Mouse (Mus musculus) heart, embryonic 16.5 days (tissue): Measurements from ENCODE around the gene Crip1. TPM values are rescaled to one million over a fixed set of nuclear protein-coding genes. Genes with fewer than 3 reads are reported as not detected.

Experiments
- ATAC-seq: fragments of 200-750 bp; cut with Nextera tagmentation; replicated peaks from 2 replicates; pipeline ENCODE4 v1.8.0; 2017; ENCODE audit warnings: moderate number of reproducible peaks; ENCODE audit not compliant: insufficient read depth, low FRiP score; ENCODE audit errors: extremely low read depth
- H3K27ac ChIP-seq: fragments of 300-500 bp; sonication (generic); 2 replicates; pipeline ENCODE4 v1.5.1; 2014; ENCODE audit warnings: mild to moderate bottlenecking, low read length, control low read depth, moderate library complexity
- H3K27me3 ChIP-seq: fragments of 300-500 bp; sonication (generic); 2 replicates; pipeline ENCODE4 v1.6.1; 2014; ENCODE audit warnings: low read length, mixed read lengths; ENCODE audit not compliant: control insufficient read depth, insufficient read depth
- H3K36me3 ChIP-seq: fragments of 300-500 bp; sonication (generic); 2 replicates; pipeline ENCODE4 v1.6.1; 2014; ENCODE audit not compliant: control insufficient read depth, insufficient read depth
- H3K4me1 ChIP-seq: fragments of 300-500 bp; sonication (generic); 2 replicates; pipeline ENCODE4 v1.6.1; 2014; ENCODE audit warnings: low read length, mixed read lengths; ENCODE audit not compliant: control insufficient read depth, insufficient read depth
- H3K4me2 ChIP-seq: fragments of 300-500 bp; sonication (generic); 2 replicates; pipeline ENCODE4 v1.6.1; 2014; ENCODE audit warnings: low read depth, mild to moderate bottlenecking, control low read depth, low read length
- H3K4me3 ChIP-seq: fragments of 300-500 bp; sonication (generic); 2 replicates; pipeline ENCODE4 v1.5.1; 2014; ENCODE audit warnings: mild to moderate bottlenecking, control low read depth, low read length
- H3K9ac ChIP-seq: fragments of 300-500 bp; sonication (generic); 2 replicates; pipeline ENCODE4 v1.6.1; 2014; ENCODE audit warnings: low read length, control low read depth
- H3K9me3 ChIP-seq: fragments of 300-500 bp; sonication (generic); replicated peaks from 2 replicates; pipeline ENCODE4 v1.6.1; 2016; ENCODE audit warnings: low read length; ENCODE audit not compliant: control insufficient read depth
- WGBS: fragments of 180-500 bp; shearing (Covaris S2); extraction: QIAGEN DNeasy Blood & Tissue Kit; methylation state at CpG from one replicate; pipeline ENCODE4 v1.1.7; 2014; 5-methylcytosine and 5-hydroxymethylcytosine counted together
- polyA plus RNA-seq: library from polyadenylated mRNA; unstranded; fragments of >200 nt; fragmentation: Nextera tagmentation; extraction: Ambion mirVana; gene quantifications from 2 replicates; pipeline ENCODE4 v1.2.1, GENCODE M21; 2015

Crip1 gene
- polyA plus RNA-seq, 1 experiment from 2014 or later: 763 TPM

GRCm38 (mm10) chr12:113102461-113102860 is 43.7 kb upstream of the Crip1 start:
- 0 out of 2 replicates have a peak overlapping the region, but pooled peaks have one; percentile 15 for H3K9ac ChIP-seq
- H3K27ac ChIP-seq: no peak overlapping the region
- H3K36me3 ChIP-seq: 0 out of 2 replicates have a peak, but pooled peaks cover 3% of the 10 kb centered on the region
- peaks cover 51% of the 10 kb centered on the region for H3K4me1 ChIP-seq
- WGBS: 59% methylated on average over 6 of the region's 6 CpGs
- H3K27me3 ChIP-seq: no peaks in the 10 kb centered on the region
- H3K4me3 ChIP-seq: no peak overlapping the region
- no peaks in the 10 kb centered on the region for H3K9me3 ChIP-seq
- no peak overlapping the region for H3K4me2 ChIP-seq
- ATAC-seq: no peak

GRCm38 (mm10) chr12:113103846-113104451 is 42.2 kb upstream of the Crip1 start:
- no peak overlapping the region for H3K4me2 ChIP-seq
- H3K4me3 ChIP-seq: no peak overlapping the region
- no peak overlapping the region for H3K27ac ChIP-seq
- H3K36me3 ChIP-seq: 0 out of 2 replicates have a peak, but pooled peaks cover 3% of the 10 kb centered on the region
- no peaks in the 10 kb centered on the region for H3K9me3 ChIP-seq
- 74% methylated on average over 8 of the region's 8 CpGs for WGBS
- H3K27me3 ChIP-seq: no peaks in the 10 kb centered on the region
- no peak overlapping the region for H3K9ac ChIP-seq
- ATAC-seq: no peak
- peaks cover 53% of the 10 kb centered on the region for H3K4me1 ChIP-seq

DNA sequence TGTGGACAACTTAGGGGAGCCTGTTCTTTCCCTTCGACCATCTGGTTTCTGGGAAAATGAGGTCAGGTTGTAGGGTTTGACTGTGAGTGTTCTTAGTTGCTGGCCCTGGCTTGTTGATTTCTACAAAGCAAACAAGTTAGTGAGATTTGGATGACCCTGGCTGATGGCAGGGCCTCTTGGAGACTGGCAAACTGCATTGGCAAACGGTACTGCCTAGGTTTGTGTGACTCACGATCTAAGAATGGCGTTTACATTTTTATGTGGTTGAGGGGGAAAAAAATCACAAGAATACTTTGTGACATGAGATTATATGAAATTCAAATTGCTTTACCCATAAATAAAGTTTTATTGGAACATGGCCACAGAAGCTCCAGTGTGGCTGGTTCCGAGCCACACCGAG is 39.7 kb upstream of the Crip1 start:
- Histone ChIP-seq H3K9ac (no peak overlapping the region), H3K4me1 (peaks cover 30% of the 10 kb centered on the region), H3K4me3 (no peak overlapping the region), H3K4me2 (no peak overlapping the region), H3K9me3 (no peaks in the 10 kb centered on the region), H3K27me3 (no peaks in the 10 kb centered on the region), H3K36me3 (0 out of 2 replicates have a peak, but pooled peaks cover 3% of the 10 kb centered on the region), H3K27ac (no peak overlapping the region)
- WGBS: 78% methylated on average over 6 of the region's 6 CpGs
- no peak for ATAC-seq

DNA sequence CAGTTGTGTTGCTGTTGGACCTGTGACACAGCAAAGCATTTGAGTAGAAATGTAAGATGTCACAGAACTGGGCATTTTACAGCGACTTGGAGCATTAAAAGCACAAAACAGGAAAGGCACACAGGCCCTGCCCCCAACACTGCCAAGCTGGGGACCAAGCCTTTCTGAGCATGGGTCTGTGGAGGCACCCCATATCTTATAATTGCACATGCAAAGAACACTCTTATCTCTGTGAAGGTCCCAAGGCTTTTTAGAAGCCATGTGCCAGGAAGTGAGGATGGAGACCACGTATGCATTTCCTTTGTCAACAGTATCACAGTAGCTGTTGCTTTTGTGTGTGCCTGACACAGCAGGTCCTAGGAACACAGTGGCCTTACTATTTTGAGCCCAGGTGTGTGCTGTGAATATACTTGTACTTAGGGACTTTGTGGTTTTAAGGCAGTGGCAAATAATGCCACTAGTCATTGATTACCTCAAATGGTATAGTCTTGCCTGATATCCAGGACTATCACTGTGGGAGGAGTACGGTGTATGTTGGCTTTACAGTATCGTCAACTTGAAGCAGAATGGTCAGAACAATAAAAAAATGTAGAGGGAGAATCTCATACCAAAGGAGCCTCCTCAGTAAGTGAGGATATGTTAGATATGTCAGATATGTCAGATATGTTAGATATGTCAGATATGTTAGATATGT is 38.5 kb upstream of the Crip1 start:
- 66% methylated on average over 4 of the region's 4 CpGs for WGBS
- Histone ChIP-seq H3K9me3 (no peaks in the 10 kb centered on the region), H3K4me1 (peaks cover 25% of the 10 kb centered on the region), H3K9ac (no peak overlapping the region), H3K27ac (no peak overlapping the region), H3K27me3 (no peaks in the 10 kb centered on the region), H3K4me2 (no peak overlapping the region), H3K4me3 (no peak overlapping the region), H3K36me3 (peaks cover 3% of the 10 kb centered on the region; the same call in 1 of the 2 replicates)
- no peak for ATAC-seq

DNA sequence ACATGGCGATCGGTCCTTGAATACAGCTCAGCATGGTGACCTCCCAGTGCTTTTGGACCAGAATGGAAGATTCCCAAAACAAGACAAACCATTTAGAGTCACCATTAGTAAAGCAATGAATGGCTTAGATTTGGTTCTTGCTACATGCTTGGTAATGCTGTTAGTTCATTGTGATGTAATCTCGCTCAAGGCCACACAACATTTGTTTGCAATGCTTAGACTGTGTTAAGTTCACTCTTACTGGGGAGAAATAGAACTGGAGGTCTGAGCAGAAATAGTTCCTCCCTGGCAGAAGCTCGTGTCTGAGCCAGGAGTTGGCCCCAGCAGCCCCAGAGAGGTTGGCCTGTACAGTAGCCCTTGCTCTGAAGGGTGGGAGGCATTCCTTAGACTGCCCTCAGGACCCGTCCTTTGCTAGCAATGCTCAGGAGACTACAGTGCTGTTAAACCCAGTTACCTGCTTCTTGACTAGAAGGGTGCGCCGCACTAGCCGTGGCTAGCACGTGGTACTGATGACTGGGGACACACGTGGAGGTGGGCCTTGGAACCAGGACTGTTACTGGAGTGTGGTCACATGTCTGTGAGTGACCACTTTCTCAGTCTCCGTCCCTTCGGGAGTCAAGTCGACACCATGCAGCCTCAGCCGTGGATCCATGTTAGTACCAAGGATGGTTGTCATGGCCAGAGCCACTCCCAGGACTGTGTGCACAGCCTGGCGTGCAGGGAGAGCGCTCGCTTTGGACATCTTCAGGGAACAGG is 37.4 kb upstream of the Crip1 start:
- Histone ChIP-seq H3K9ac (no peak overlapping the region), H3K4me1 (peaks cover 21% of the 10 kb centered on the region)

GRCm38 (mm10) chr12:113109801-113110200 is 36.3 kb upstream of the Crip1 start:
- no peak overlapping the region for H3K4me2 ChIP-seq

More for the DNA sequence above, 37.4 kb upstream of the Crip1 start:
- H3K27ac ChIP-seq: no peak overlapping the region
- no peaks in the 10 kb centered on the region for H3K27me3 ChIP-seq
- H3K4me2 ChIP-seq: no peak overlapping the region
- H3K4me3 ChIP-seq: no peak overlapping the region
- H3K36me3 ChIP-seq: peaks cover 9% of the 10 kb centered on the region; the same call in 1 of the 2 replicates
- H3K9me3 ChIP-seq: no peaks in the 10 kb centered on the region
- 76% methylated on average over 17 of the region's 17 CpGs for WGBS
- ATAC-seq: no peak

GRCm38 (mm10) chr12:113114141-113114540 is 32.0 kb upstream of the Crip1 start:
- peaks cover 32% of the 10 kb centered on the region for H3K36me3 ChIP-seq
- no peaks in the 10 kb centered on the region for H3K27me3 ChIP-seq
- H3K27ac ChIP-seq: no peak overlapping the region
- WGBS: 80% methylated on average over 4 of the region's 4 CpGs
- H3K4me2 ChIP-seq: no peak overlapping the region
- no peak overlapping the region for H3K4me3 ChIP-seq
- H3K9ac ChIP-seq: no peak overlapping the region
- H3K9me3 ChIP-seq: no peaks in the 10 kb centered on the region
- no peaks in the 10 kb centered on the region; the same call in 1 of the 2 replicates for H3K4me1 ChIP-seq
- no peak for ATAC-seq

More at GRCm38 (mm10) chr12:113109801-113110200, 36.3 kb upstream of the Crip1 start:
- no peak for ATAC-seq
- H3K9ac ChIP-seq: no peak overlapping the region
- no peak overlapping the region for H3K4me3 ChIP-seq
- no peaks in the 10 kb centered on the region for H3K9me3 ChIP-seq
- no peaks in the 10 kb centered on the region for H3K27me3 ChIP-seq
- peaks cover 18% of the 10 kb centered on the region for H3K4me1 ChIP-seq
- WGBS: 88% methylated on average over 10 of the region's 10 CpGs
- H3K27ac ChIP-seq: no peak overlapping the region
- H3K36me3 ChIP-seq: peaks cover 15% of the 10 kb centered on the region

- 72% methylated on average over 16 of the region's 16 CpGs for WGBS
Observed at GRCm38 (mm10) chr12:113114856-113115538, 31.1 kb upstream of the Crip1 start.

More at GRCm38 (mm10) chr12:113114856-113115538, 31.1 kb upstream of the Crip1 start:
- H3K36me3 ChIP-seq: peaks cover 32% of the 10 kb centered on the region
- H3K4me1 ChIP-seq: peaks cover 5% of the 10 kb centered on the region
- no peak overlapping the region for H3K4me3 ChIP-seq
- H3K9me3 ChIP-seq: no peaks in the 10 kb centered on the region
- ATAC-seq: no peak
- no peak overlapping the region for H3K4me2 ChIP-seq
- no peak overlapping the region for H3K9ac ChIP-seq
- H3K27me3 ChIP-seq: no peaks in the 10 kb centered on the region
- no peak overlapping the region for H3K27ac ChIP-seq
